Mouse (Mus musculus) erythroblast, embryonic 14.5 days (primary cell): ENCODE results near the gene Dpep3.

Experiments used
- GATA1 ChIP-seq: IDR thresholded peaks from 2 replicates; pipeline ENCODE4 v1.6.1; 2012; ENCODE audit warnings: low read length, inconsistent platforms, mixed read lengths
- TAL1 ChIP-seq: IDR thresholded peaks from 3 replicates; pipeline ENCODE4 v1.6.1; 2012; ENCODE audit warnings: low read length, inconsistent platforms, mixed read lengths

- no peak for TF ChIP-seq GATA1
- TF ChIP-seq TAL1: no peak
Measured at GRCm38 (mm10) chr8:105949350-105949749, 29.9 kb downstream of the Dpep3 start.
